Mouse (Mus musculus) stomach, postnatal 0 days (tissue): Measurements from ENCODE around the gene Akap17b. TPM values are rescaled to one million over a fixed set of nuclear protein-coding genes. Genes with fewer than 3 reads are reported as not detected.

Experiments
- ATAC-seq: fragments of 200-750 bp; cut with Nextera tagmentation; 2 replicates; pipeline ENCODE4 v1.8.0; 2017; ENCODE audit not compliant: low FRiP score, low TSS enrichment
- DNase-seq: peaks from one replicate; pipeline ENCODE4 v3.0.0-alpha.2; 2016; ENCODE audit warnings: low spot score
- H3K27ac ChIP-seq: fragments of 300-500 bp; sonication (generic); replicated peaks from 2 replicates; pipeline ENCODE4 v1.5.1; 2014; ENCODE audit warnings: mild to moderate bottlenecking, control low read depth
- H3K27me3 ChIP-seq: fragments of 300-500 bp; sonication (generic); 2 replicates; pipeline ENCODE4 v1.6.1; 2014; ENCODE audit warnings: low read length; ENCODE audit not compliant: control insufficient read depth, insufficient read depth
- H3K36me3 ChIP-seq: fragments of 300-500 bp; sonication (generic); 2 replicates; pipeline ENCODE4 v1.6.1; 2014; ENCODE audit warnings: low read length, mixed read lengths; ENCODE audit not compliant: control insufficient read depth, insufficient read depth
- H3K4me1 ChIP-seq: fragments of 300-500 bp; sonication (generic); replicated peaks from 2 replicates; pipeline ENCODE4 v1.6.1; 2014; ENCODE audit warnings: antibody characterized with exemption; ENCODE audit not compliant: control insufficient read depth, insufficient read depth
- H3K4me2 ChIP-seq: fragments of 300-500 bp; sonication (generic); replicated peaks from 2 replicates; pipeline ENCODE4 v1.6.1; 2014; ENCODE audit warnings: low read depth, mild to moderate bottlenecking, control low read depth, moderate library complexity
- H3K4me3 ChIP-seq: fragments of 300-500 bp; sonication (generic); 2 replicates; pipeline ENCODE4 v1.5.1; 2014; ENCODE audit warnings: low read depth, low read length, control low read depth
- H3K9ac ChIP-seq: fragments of 300-500 bp; sonication (generic); 2 replicates; pipeline ENCODE4 v1.6.1; 2014; ENCODE audit warnings: mild to moderate bottlenecking, low read length, control low read depth, mixed read lengths
- H3K9me3 ChIP-seq: fragments of 300-500 bp; sonication (generic); 2 replicates; pipeline ENCODE4 v1.6.1; 2016; ENCODE audit warnings: low read length; ENCODE audit not compliant: control insufficient read depth
- CTCF ChIP-seq: IDR thresholded peaks from 2 replicates; pipeline ENCODE4 v1.5.1; 2016; ENCODE audit warnings: antibody characterized with exemption, low read depth, mild to moderate bottlenecking, moderate library complexity
- EP300 ChIP-seq: optimal IDR thresholded peaks from 2 replicates; pipeline ENCODE3; 2016; ENCODE audit warnings: antibody characterized with exemption
- whole genome bisulfite sequencing: fragments of 180-500 bp; shearing (Covaris S2); extraction: QIAGEN DNeasy Blood & Tissue Kit; methylation state at CpG from one replicate; pipeline ENCODE4 v1.1.7; 2014; 5-methylcytosine and 5-hydroxymethylcytosine counted together
- polyA plus RNA-seq: library from polyadenylated mRNA; unstranded; fragments of >200 nt; fragmentation: Nextera tagmentation; extraction: Ambion mirVana; gene quantifications from 2 replicates; pipeline ENCODE4 v1.2.1, GENCODE M21; 2015

Akap17b gene
- polyA plus RNA-seq, 1 experiment from 2014 or later, result 1.2 TPM

GRCm38 (mm10) chrX:36630771-36631170, 14.4 kb downstream of the Akap17b start:
- 5% methylated on average over 1 of the region's 1 CpGs for WGBS
- Histone ChIP-seq H3K9ac (no peak overlapping the region), H3K4me2 (no peak overlapping the region), H3K4me1 (no peaks in the 10 kb centered on the region), H3K27me3 (no peaks in the 10 kb centered on the region), H3K4me3 (no peak overlapping the region), H3K9me3 (no peaks in the 10 kb centered on the region), H3K36me3 (no peaks in the 10 kb centered on the region), H3K27ac (no peak overlapping the region)
- no peak for TF ChIP-seq EP300
- TF ChIP-seq CTCF, result peak; percentile 64
- ATAC-seq (no peak), DNase-seq (no peak)

DNA sequence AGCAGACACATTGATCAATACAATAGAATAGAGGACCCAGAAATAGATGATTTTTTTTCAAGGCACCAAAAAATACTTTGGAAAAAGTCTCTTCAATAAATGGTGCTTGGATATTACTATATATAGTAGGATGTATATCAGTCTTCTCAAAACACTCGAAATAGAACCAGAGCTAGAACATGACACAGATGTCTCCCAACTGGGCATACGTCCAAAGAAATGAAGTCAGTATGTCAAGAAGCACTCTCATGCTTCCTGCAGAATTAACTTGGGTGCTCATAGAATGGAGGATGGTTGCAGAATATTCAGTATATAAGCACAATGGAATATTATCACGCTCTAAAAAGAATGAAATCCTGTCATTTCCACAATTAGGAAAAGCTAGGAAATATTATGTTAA, 17.1 kb downstream of the Akap17b start:
- no peak for DNase-seq

GRCm38 (mm10) chrX:36609117-36609516, 36.1 kb downstream of the Akap17b start:
- TF ChIP-seq CTCF (no peak), EP300 (no peak)
- Histone ChIP-seq H3K9ac (no peak overlapping the region), H3K36me3 (no peaks in the 10 kb centered on the region), H3K4me2 (no peak overlapping the region), H3K27ac (no peak overlapping the region), H3K9me3 (no peaks in the 10 kb centered on the region), H3K27me3 (no peaks in the 10 kb centered on the region), H3K4me1 (no peaks in the 10 kb centered on the region), H3K4me3 (no peak overlapping the region)
- 81% methylated on average over 2 of the region's 2 CpGs for WGBS
- DNase-seq (no peak), ATAC-seq (no peak)

More for the DNA sequence above, 17.1 kb downstream of the Akap17b start:
- WGBS, result 52% methylated on average over 3 of the region's 3 CpGs
- Histone ChIP-seq H3K9ac (no peak overlapping the region), H3K9me3 (no peaks in the 10 kb centered on the region), H3K4me3 (no peak overlapping the region), H3K36me3 (no peaks in the 10 kb centered on the region), H3K4me2 (no peak overlapping the region), H3K4me1 (no peaks in the 10 kb centered on the region), H3K27ac (no peak overlapping the region), H3K27me3 (no peaks in the 10 kb centered on the region)
- no peak for ATAC-seq
- no peak for TF ChIP-seq EP300
- no peak for TF ChIP-seq CTCF

DNA sequence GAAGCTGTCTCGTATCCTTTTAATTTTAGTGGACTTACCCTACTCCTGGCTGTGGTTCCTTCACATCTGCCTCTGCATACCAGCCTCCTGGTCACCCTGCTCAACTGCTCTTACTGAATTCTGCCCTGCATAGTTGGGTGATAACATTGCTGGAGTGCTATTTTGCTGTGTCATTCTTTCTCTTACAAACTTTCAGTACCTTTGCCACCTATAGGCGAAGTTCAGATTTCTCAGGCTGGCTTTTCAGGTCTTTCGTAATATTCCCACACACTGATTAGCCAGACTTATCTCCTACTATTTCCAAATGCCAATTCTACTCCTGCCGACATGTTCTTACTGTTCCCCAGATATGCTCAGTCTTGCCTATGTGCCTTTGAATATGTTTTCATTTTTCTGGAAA, 41.2 kb downstream of the Akap17b start:
- no peak for TF ChIP-seq EP300
- TF ChIP-seq CTCF, result peak; percentile 22; the same call in 1 of the 2 replicates
- ATAC-seq (peak; percentile 70), DNase-seq (peak; percentile 14)
- WGBS, result 65% methylated on average over 4 of the region's 4 CpGs
- Histone ChIP-seq H3K4me2 (no peak overlapping the region), H3K36me3 (no peaks in the 10 kb centered on the region), H3K4me1 (no peaks in the 10 kb centered on the region), H3K27ac (no peak overlapping the region; the same call in 1 of the 2 replicates), H3K9me3 (no peaks in the 10 kb centered on the region), H3K4me3 (no peak overlapping the region), H3K9ac (no peak overlapping the region), H3K27me3 (no peaks in the 10 kb centered on the region)

DNA sequence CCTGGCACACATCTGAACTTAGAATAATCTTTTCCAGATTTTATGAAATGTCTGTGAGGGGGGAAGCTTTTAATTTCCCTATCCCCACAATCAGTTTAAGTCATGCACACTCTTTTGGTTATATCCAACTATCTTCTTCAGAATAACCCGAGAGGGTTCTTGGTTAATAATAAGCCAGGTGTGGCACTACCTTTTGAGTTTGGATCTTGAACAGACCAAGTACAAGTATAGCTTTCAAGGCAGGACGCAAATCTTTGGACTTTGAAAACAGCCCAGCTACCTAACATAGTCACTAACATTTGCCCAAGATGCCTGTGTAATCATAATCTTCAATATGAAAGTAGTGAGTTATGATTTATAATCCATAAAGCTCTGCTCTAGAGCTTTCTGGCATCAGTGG, 42.3 kb downstream of the Akap17b start:
- no peaks in the 10 kb centered on the region for H3K36me3 ChIP-seq
- no peak for TF ChIP-seq CTCF
- TF ChIP-seq EP300, result no peak
- DNase-seq (no peak), ATAC-seq (no peak)
- no peaks in the 10 kb centered on the region for H3K9me3 ChIP-seq
- no peaks in the 10 kb centered on the region for H3K4me1 ChIP-seq
- H3K9ac ChIP-seq, result no peak overlapping the region
- H3K27me3 ChIP-seq, result no peaks in the 10 kb centered on the region
- H3K4me2 ChIP-seq, result no peak overlapping the region
- 66% methylated on average over 2 of the region's 2 CpGs for WGBS
- H3K27ac ChIP-seq, result peak overlapping the region; percentile 18; the same call in 1 of the 2 replicates
- H3K4me3 ChIP-seq, result no peak overlapping the region

DNA sequence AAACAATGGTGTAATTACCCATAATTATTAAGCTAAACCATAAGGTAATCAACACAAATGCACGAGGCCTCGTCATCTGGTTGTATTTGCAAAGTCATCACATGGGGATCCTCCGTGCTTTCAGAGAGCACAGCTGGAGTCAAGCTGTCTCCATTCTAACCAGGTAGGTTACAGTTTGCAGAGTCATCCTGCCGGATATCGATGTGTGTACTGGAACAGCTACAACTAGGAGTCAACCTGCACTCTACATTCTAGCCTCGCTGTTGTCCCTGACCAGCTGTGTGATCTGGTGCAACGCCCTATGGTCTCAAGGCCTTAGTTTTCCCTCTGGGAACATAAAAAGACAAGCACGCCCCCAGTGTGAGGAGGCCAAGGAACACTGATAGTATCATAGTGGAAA, 45.1 kb downstream of the Akap17b start:
- DNase-seq (no peak), ATAC-seq (no peak)
- Histone ChIP-seq H3K9ac (no peak overlapping the region), H3K9me3 (no peaks in the 10 kb centered on the region), H3K4me3 (no peak overlapping the region), H3K4me1 (no peaks in the 10 kb centered on the region), H3K27ac (no peak overlapping the region), H3K36me3 (no peaks in the 10 kb centered on the region), H3K27me3 (no peaks in the 10 kb centered on the region), H3K4me2 (no peak overlapping the region; the same call in 1 of the 2 replicates)
- WGBS, result 68% methylated on average over 8 of the region's 8 CpGs
- TF ChIP-seq CTCF (no peak), EP300 (no peak)
